Mouse (Mus musculus): ENCODE measurements around the gene Dbp. TPM values are rescaled to one million over a fixed set of nuclear protein-coding genes. Genes with fewer than 3 reads are reported as not detected.

The Dbp gene
- polyA plus RNA-seq, 1 experiment from 2014 or later: 4.3 TPM

Other genes with a start within 250 kb of the Dbp start
- 4,640 and 4,716 TPM in 2 replicates for gene Ftl1, start 245.2 kb upstream of the Dbp start, polyA plus RNA-seq (2015; fragmentation: Nextera tagmentation; extraction: Ambion mirVana)
- gene Bax, start 238.2 kb upstream of the Dbp start, polyA plus RNA-seq (2015; fragmentation: Nextera tagmentation; extraction: Ambion mirVana): 145 and 146 TPM in 2 replicates
- 0.61 and 1.0 TPM in 2 replicates for gene Tulp2, start 223.2 kb upstream of the Dbp start, polyA plus RNA-seq (2015; fragmentation: Nextera tagmentation; extraction: Ambion mirVana)
- not detected in 2 replicates for gene Gm45808, start 218.3 kb upstream of the Dbp start, polyA plus RNA-seq (2015; fragmentation: Nextera tagmentation; extraction: Ambion mirVana)
- gene Dhdh, start 216.3 kb upstream of the Dbp start, polyA plus RNA-seq (2015; fragmentation: Nextera tagmentation; extraction: Ambion mirVana): 3.1 and 3.3 TPM in 2 replicates
- gene Nucb1, start 194.7 kb upstream of the Dbp start, polyA plus RNA-seq (2015; fragmentation: Nextera tagmentation; extraction: Ambion mirVana): 279 and 295 TPM in 2 replicates
- 22.3 and 26.1 TPM in 2 replicates for gene Ppp1r15a, start 178.8 kb upstream of the Dbp start, polyA plus RNA-seq (2015; fragmentation: Nextera tagmentation; extraction: Ambion mirVana)
- 5.7 and 6.8 TPM in 2 replicates for gene Plekha4, start 178.8 kb upstream of the Dbp start, polyA plus RNA-seq (2015; fragmentation: Nextera tagmentation; extraction: Ambion mirVana)
- gene Hsd17b14, start 150.2 kb upstream of the Dbp start, polyA plus RNA-seq (2015; fragmentation: Nextera tagmentation; extraction: Ambion mirVana): 0.74 and 1.1 TPM in 2 replicates
- gene Bcat2, start 134.9 kb upstream of the Dbp start, polyA plus RNA-seq (2015; fragmentation: Nextera tagmentation; extraction: Ambion mirVana): 63.4 and 64.4 TPM in 2 replicates
- gene Fgf21, start 89.6 kb upstream of the Dbp start, polyA plus RNA-seq (2015; fragmentation: Nextera tagmentation; extraction: Ambion mirVana): 0.58 and 0.93 TPM in 2 replicates
- gene Fut1, start 87.8 kb upstream of the Dbp start, polyA plus RNA-seq (2015; fragmentation: Nextera tagmentation; extraction: Ambion mirVana): 2.9 and 3.3 TPM in 2 replicates
- 0.14 and 0.27 TPM in 2 replicates for gene Izumo1, start 83.3 kb upstream of the Dbp start, polyA plus RNA-seq (2015; fragmentation: Nextera tagmentation; extraction: Ambion mirVana)
- gene Rasip1, start 77.6 kb upstream of the Dbp start, polyA plus RNA-seq (2015; fragmentation: Nextera tagmentation; extraction: Ambion mirVana): 11.4 and 12.0 TPM in 2 replicates
- 21.9 and 36.8 TPM in 2 replicates for gene Mamstr, start 65.1 kb upstream of the Dbp start, polyA plus RNA-seq (2015; fragmentation: Nextera tagmentation; extraction: Ambion mirVana)
- gene Fut2, start 38.7 kb upstream of the Dbp start, polyA plus RNA-seq (2015; fragmentation: Nextera tagmentation; extraction: Ambion mirVana): 7.7 and 8.0 TPM in 2 replicates
- gene Ntn5, start 21.1 kb upstream of the Dbp start, polyA plus RNA-seq (2015; fragmentation: Nextera tagmentation; extraction: Ambion mirVana): 0.50 and 2.6 TPM in 2 replicates
- 0.56 and 0.97 TPM in 2 replicates for gene Sec1, start 10.7 kb upstream of the Dbp start, polyA plus RNA-seq (2015; fragmentation: Nextera tagmentation; extraction: Ambion mirVana)
- gene Car11, start 5.2 kb upstream of the Dbp start, polyA plus RNA-seq (2015; fragmentation: Nextera tagmentation; extraction: Ambion mirVana): 13.3 and 13.7 TPM in 2 replicates
- 942 and 1,034 TPM in 2 replicates for gene Rpl18, start 10.4 kb downstream of the Dbp start, polyA plus RNA-seq (2015; fragmentation: Nextera tagmentation; extraction: Ambion mirVana)
- 38.5 and 39.7 TPM in 2 replicates for gene Sphk2, start 12.9 kb downstream of the Dbp start, polyA plus RNA-seq (2015; fragmentation: Nextera tagmentation; extraction: Ambion mirVana)
- gene Fam83e, start 16.1 kb downstream of the Dbp start, polyA plus RNA-seq (2015; fragmentation: Nextera tagmentation; extraction: Ambion mirVana): 0.76 and 0.78 TPM in 2 replicates
- gene Spaca4, start 20.7 kb downstream of the Dbp start, polyA plus RNA-seq (2015; fragmentation: Nextera tagmentation; extraction: Ambion mirVana): not detected in 2 replicates
- gene Lmtk3, start 78.7 kb downstream of the Dbp start, polyA plus RNA-seq (2015; fragmentation: Nextera tagmentation; extraction: Ambion mirVana): 1.6 and 2.0 TPM in 2 replicates
- gene Sult2b1, start 79.6 kb downstream of the Dbp start, polyA plus RNA-seq (2015; fragmentation: Nextera tagmentation; extraction: Ambion mirVana): 82.1 and 91.0 TPM in 2 replicates
- 87.9 and 98.8 TPM in 2 replicates for gene Cyth2, start 109.5 kb downstream of the Dbp start, polyA plus RNA-seq (2015; fragmentation: Nextera tagmentation; extraction: Ambion mirVana)
- gene Kcnj14, start 119.7 kb downstream of the Dbp start, polyA plus RNA-seq (2015; fragmentation: Nextera tagmentation; extraction: Ambion mirVana): 1.4 and 1.5 TPM in 2 replicates
- gene Grwd1, start 125.9 kb downstream of the Dbp start, polyA plus RNA-seq (2015; fragmentation: Nextera tagmentation; extraction: Ambion mirVana): 56.3 and 59.3 TPM in 2 replicates
- gene Kdelr1, start 167.7 kb downstream of the Dbp start, polyA plus RNA-seq (2015; fragmentation: Nextera tagmentation; extraction: Ambion mirVana): 79.4 and 97.8 TPM in 2 replicates
- gene Grin2d, start 173.3 kb downstream of the Dbp start, polyA plus RNA-seq (2015; fragmentation: Nextera tagmentation; extraction: Ambion mirVana): 0.48 and 0.68 TPM in 2 replicates
- 0.49 and 0.86 TPM in 2 replicates for gene Syngr4, start 191.6 kb downstream of the Dbp start, polyA plus RNA-seq (2015; fragmentation: Nextera tagmentation; extraction: Ambion mirVana)
- gene Tmem143, start 191.9 kb downstream of the Dbp start, polyA plus RNA-seq (2015; fragmentation: Nextera tagmentation; extraction: Ambion mirVana): 4.4 and 5.5 TPM in 2 replicates
- gene Emp3, start 216.3 kb downstream of the Dbp start, polyA plus RNA-seq (2015; fragmentation: Nextera tagmentation; extraction: Ambion mirVana): 328 and 364 TPM in 2 replicates
- gene Ccdc114, start 219.0 kb downstream of the Dbp start, polyA plus RNA-seq (2015; fragmentation: Nextera tagmentation; extraction: Ambion mirVana): 3.5 and 3.6 TPM in 2 replicates